Mouse (Mus musculus) midbrain, postnatal 0 days (tissue): Measurements from ENCODE around the gene Gm5478. TPM values are rescaled to one million over a fixed set of nuclear protein-coding genes. Genes with fewer than 3 reads are reported as not detected.
A peak's percentile ranks its signal among the peaks of the same experiment; 100 is the strongest.

Source experiments
- ATAC-seq: fragments of 200-750 bp; cut with Nextera tagmentation; 2 replicates; pipeline ENCODE4 v1.8.0; 2017; ENCODE audit warnings: moderate number of reproducible peaks, mild to moderate bottlenecking, moderate TSS enrichment, moderate library complexity; ENCODE audit not compliant: low FRiP score
- DNase-seq: peaks from one replicate; pipeline ENCODE4 v3.0.0-alpha.2; 2015; ENCODE audit warnings: low spot score
- H3K27ac ChIP-seq: fragments of 300-500 bp; sonication (generic); 2 replicates; pipeline ENCODE4 v1.5.1; 2014; ENCODE audit warnings: low read depth, mild to moderate bottlenecking, low read length, mixed read lengths
- H3K27me3 ChIP-seq: fragments of 300-500 bp; sonication (generic); 2 replicates; pipeline ENCODE4 v1.6.1; 2014; ENCODE audit warnings: low read length, control low read depth, mixed read lengths; ENCODE audit not compliant: insufficient read depth
- H3K36me3 ChIP-seq: fragments of 300-500 bp; sonication (generic); 2 replicates; pipeline ENCODE4 v1.6.1; 2014; ENCODE audit warnings: low read length, control low read depth, mixed read lengths; ENCODE audit not compliant: insufficient read depth
- H3K4me1 ChIP-seq: fragments of 300-500 bp; sonication (generic); 2 replicates; pipeline ENCODE4 v1.6.1; 2014; ENCODE audit warnings: mild to moderate bottlenecking, control low read depth, antibody characterized with exemption, low read length, mixed read lengths; ENCODE audit not compliant: insufficient read depth
- H3K4me2 ChIP-seq: fragments of 300-500 bp; sonication (generic); 2 replicates; pipeline ENCODE4 v1.6.1; 2014; ENCODE audit warnings: low read depth, mild to moderate bottlenecking, low read length, mixed read lengths; ENCODE audit not compliant: poor library complexity, severe bottlenecking
- H3K4me3 ChIP-seq: fragments of 300-500 bp; sonication (generic); 2 replicates; pipeline ENCODE4 v1.5.1; 2014; ENCODE audit warnings: low read depth, mild to moderate bottlenecking, low read length, moderate library complexity
- H3K9ac ChIP-seq: fragments of 300-500 bp; sonication (generic); replicated peaks from 2 replicates; pipeline ENCODE4 v1.6.1; 2014; ENCODE audit warnings: mild to moderate bottlenecking, low read length, moderate library complexity, mixed read lengths; ENCODE audit not compliant: poor library complexity, severe bottlenecking
- H3K9me3 ChIP-seq: fragments of 300-500 bp; sonication (generic); 2 replicates; pipeline ENCODE4 v1.6.1; 2016; ENCODE audit warnings: low read length, control low read depth
- CTCF ChIP-seq: IDR thresholded peaks from 2 replicates; pipeline ENCODE4 v1.5.1; 2016; ENCODE audit warnings: antibody characterized with exemption, mild to moderate bottlenecking
- WGBS: fragments of 180-500 bp; shearing (Covaris S2); extraction: QIAGEN DNeasy Blood & Tissue Kit; methylation state at CpG from one replicate; pipeline ENCODE4 v1.1.7; 2014; 5-methylcytosine and 5-hydroxymethylcytosine counted together
- microRNA-seq: library from miRNA; unstranded; fragments of <30 nt; microRNA quantifications from one replicate; pipeline ENCODE4, GENCODE M21; 2016; ENCODE audit warnings: borderline number of aligned reads
- polyA plus RNA-seq: library from polyadenylated mRNA; unstranded; fragments of >200 nt; fragmentation: Nextera tagmentation; extraction: Ambion mirVana; gene quantifications from 2 replicates; pipeline ENCODE4 v1.2.1, GENCODE M21; 2015
- total RNA-seq: library from RNA; depleted of rRNA; stranded (reverse); fragments of >200 nt; gene quantifications from 2 replicates; pipeline ENCODE4 v1.2.3, GENCODE M21; 2014; rRNA removed

The Gm5478 gene
- total and polyA plus RNA-seq, 2 experiments from 2014 or later: not detected

- Histone ChIP-seq H3K4me3 (no peak overlapping the region), H3K9me3 (no peaks in the 10 kb centered on the region), H3K27ac (no peak overlapping the region), H3K36me3 (no peaks in the 10 kb centered on the region), H3K4me2 (no peak overlapping the region), H3K9ac (no peak overlapping the region), H3K4me1 (no peaks in the 10 kb centered on the region), H3K27me3 (no peaks in the 10 kb centered on the region)
- 81% methylated on average over 5 of the region's 5 CpGs for WGBS
- no peak for TF ChIP-seq CTCF
- ATAC-seq (no peak), DNase-seq (peak; percentile 49)
Observed at GRCm38 (mm10) chr15:101652736-101653265, 5.6 kb upstream of the Gm5478 start.

GRCm38 (mm10) chr15:101627884-101628283 lies 19.3 kb downstream of the Gm5478 start, which contains the start of gene Gm5414:
Gm5414 (minus strand) TSS chr15:101628188.
- no peaks in the 10 kb centered on the region for H3K27me3 ChIP-seq
- WGBS: 69% methylated on average over 2 of the region's 2 CpGs
- ATAC-seq: no peak
- no peaks in the 10 kb centered on the region for H3K4me1 ChIP-seq
- no peaks in the 10 kb centered on the region for H3K36me3 ChIP-seq
- no peak within 1 kb of the TSS for H3K4me2 ChIP-seq
- H3K27ac ChIP-seq: no peak within 1 kb of the TSS
- no peak within 1 kb of the TSS for H3K4me3 ChIP-seq
- no peak for DNase-seq
- no peak within 1 kb of the TSS for H3K9ac ChIP-seq
- TF ChIP-seq CTCF: no peak
- H3K9me3 ChIP-seq: no peaks in the 10 kb centered on the region

DNA sequence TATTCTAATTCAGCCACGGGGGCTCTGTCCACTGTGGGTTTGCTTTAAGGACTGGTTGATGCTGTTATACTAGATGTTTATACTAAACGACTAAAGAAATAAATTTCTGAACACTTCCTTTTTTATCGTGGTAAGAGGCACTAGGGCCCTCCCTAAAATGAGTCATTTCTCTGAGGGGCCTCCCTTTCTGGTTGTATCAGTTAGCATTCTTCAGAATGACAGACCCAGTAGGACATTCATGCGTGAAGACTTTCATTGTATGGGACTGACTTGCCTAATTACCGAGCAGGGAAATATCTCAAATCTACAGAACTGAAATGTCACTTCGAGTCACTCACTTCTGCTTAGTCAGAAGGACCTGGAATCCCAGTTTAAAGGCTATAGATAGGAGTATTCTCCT lies 48.1 kb downstream of the Gm5478 start:
- TF ChIP-seq CTCF: no peak
- Histone ChIP-seq H3K36me3 (no peaks in the 10 kb centered on the region), H3K27ac (no peak overlapping the region), H3K9me3 (no peaks in the 10 kb centered on the region), H3K9ac (no peak overlapping the region), H3K4me2 (no peak overlapping the region), H3K4me3 (no peak overlapping the region), H3K27me3 (no peaks in the 10 kb centered on the region), H3K4me1 (no peaks in the 10 kb centered on the region)
- 59% methylated on average over 6 of the region's 6 CpGs for WGBS
- ATAC-seq (no peak), DNase-seq (no peak)

Small RNA genes within 50 kb of the gene (microRNA-seq; reads per million reads assigned to microRNA genes)
- not detected for gene Gm44342
- gene Gm44383: not detected
- gene Gm44479: not detected

Other genes with a start within 250 kb of the Gm5478 start
- 0.49 and 0.52 TPM in 2 replicates for gene Krt7, start 236.3 kb downstream of the Gm5478 start, total RNA-seq
- 0.20 and 0.82 TPM in 2 replicates for gene Krt7, start 236.3 kb downstream of the Gm5478 start, polyA plus RNA-seq
- 0.76 and 1.2 TPM in 2 replicates for gene Krt87, start 208.6 kb downstream of the Gm5478 start, total RNA-seq
- gene Krt87, start 208.6 kb downstream of the Gm5478 start, polyA plus RNA-seq: 0.76 and 0.84 TPM in 2 replicates
- gene Krt88, start 199.6 kb downstream of the Gm5478 start, total RNA-seq: not detected in 2 replicates
- not detected in 2 replicates for gene Krt88, start 199.6 kb downstream of the Gm5478 start, polyA plus RNA-seq
- 0.28 and 0.49 TPM in 2 replicates for gene Krt81, start 183.6 kb downstream of the Gm5478 start, total RNA-seq
- gene Krt81, start 183.6 kb downstream of the Gm5478 start, polyA plus RNA-seq: 0.17 TPM in 1 of 2 replicates, not detected in the other
- 0.38 TPM in 1 of 2 replicates, not detected in the other for gene Krt86, start 173.9 kb downstream of the Gm5478 start, total RNA-seq
- 0.15 and 0.17 TPM in 2 replicates for gene Krt86, start 173.9 kb downstream of the Gm5478 start, polyA plus RNA-seq
- gene Krt83, start 155.9 kb downstream of the Gm5478 start, total RNA-seq: not detected in 2 replicates
- not detected in 2 replicates for gene Krt83, start 155.9 kb downstream of the Gm5478 start, polyA plus RNA-seq
- gene Gm49425, start 130.1 kb downstream of the Gm5478 start, total RNA-seq: not detected in 2 replicates
- gene Gm49425, start 130.1 kb downstream of the Gm5478 start, polyA plus RNA-seq: not detected in 2 replicates
- not detected in 2 replicates for gene Krt84, start 114.6 kb downstream of the Gm5478 start, total RNA-seq
- gene Krt84, start 114.6 kb downstream of the Gm5478 start, polyA plus RNA-seq: not detected in 2 replicates
- not detected in 2 replicates for gene Krt82, start 96.7 kb downstream of the Gm5478 start, total RNA-seq
- gene Krt82, start 96.7 kb downstream of the Gm5478 start, polyA plus RNA-seq: not detected in 2 replicates
- gene Krt90, start 84.4 kb downstream of the Gm5478 start, total RNA-seq: 0.09 TPM in 1 of 2 replicates, not detected in the other
- gene Krt90, start 84.4 kb downstream of the Gm5478 start, polyA plus RNA-seq: 0.41 and 0.50 TPM in 2 replicates
- gene Krt75, start 73.5 kb downstream of the Gm5478 start, total RNA-seq: 0.05 TPM in 1 of 2 replicates, not detected in the other
- 0.12 TPM in 2 replicates for gene Krt75, start 73.5 kb downstream of the Gm5478 start, polyA plus RNA-seq
- gene Gm5414, start 19.2 kb downstream of the Gm5478 start, total RNA-seq: not detected in 2 replicates
- gene Gm5414, start 19.2 kb downstream of the Gm5478 start, polyA plus RNA-seq: not detected in 2 replicates
- gene Krt6b, start 32.9 kb upstream of the Gm5478 start, total RNA-seq: not detected in 2 replicates
- 0.07 TPM in 1 of 2 replicates, not detected in the other for gene Krt6b, start 32.9 kb upstream of the Gm5478 start, polyA plus RNA-seq
- gene Krt6a, start 46.9 kb upstream of the Gm5478 start, total RNA-seq: not detected in 2 replicates
- not detected in 2 replicates for gene Krt6a, start 46.9 kb upstream of the Gm5478 start, polyA plus RNA-seq
- 6.4 TPM in 1 of 2 replicates, not detected in the other for gene Krt5, start 65.5 kb upstream of the Gm5478 start, total RNA-seq
- gene Krt5, start 65.5 kb upstream of the Gm5478 start, polyA plus RNA-seq: 0.14 TPM in 1 of 2 replicates, not detected in the other
- 2.8 TPM in 1 of 2 replicates, not detected in the other for gene Krt71, start 95.7 kb upstream of the Gm5478 start, total RNA-seq
- gene Krt71, start 95.7 kb upstream of the Gm5478 start, polyA plus RNA-seq: 0.25 and 0.27 TPM in 2 replicates
- not detected in 2 replicates for gene Krt72, start 139.1 kb upstream of the Gm5478 start, total RNA-seq
- not detected in 2 replicates for gene Krt72, start 139.1 kb upstream of the Gm5478 start, polyA plus RNA-seq
- gene Krt73, start 155.0 kb upstream of the Gm5478 start, total RNA-seq: 1.3 TPM in 1 of 2 replicates, not detected in the other
- gene Krt73, start 155.0 kb upstream of the Gm5478 start, polyA plus RNA-seq: 0.36 and 0.39 TPM in 2 replicates
- gene Krt2, start 170.8 kb upstream of the Gm5478 start, total RNA-seq: not detected in 2 replicates
- 0.12 TPM in 1 of 2 replicates, not detected in the other for gene Krt2, start 170.8 kb upstream of the Gm5478 start, polyA plus RNA-seq
- 18.3 and 45.5 TPM in 2 replicates for gene Krt1, start 203.4 kb upstream of the Gm5478 start, total RNA-seq
- gene Krt1, start 203.4 kb upstream of the Gm5478 start, polyA plus RNA-seq: 20.0 and 22.7 TPM in 2 replicates
- 1.2 and 1.4 TPM in 2 replicates for gene Krt77, start 222.3 kb upstream of the Gm5478 start, total RNA-seq
- gene Krt77, start 222.3 kb upstream of the Gm5478 start, polyA plus RNA-seq: 1.5 and 1.6 TPM in 2 replicates
- gene Krt76, start 245.5 kb upstream of the Gm5478 start, total RNA-seq: not detected in 2 replicates
- gene Krt76, start 245.5 kb upstream of the Gm5478 start, polyA plus RNA-seq: not detected in 2 replicates